Mouse (Mus musculus) hindbrain, embryonic 11.5 days (tissue): ENCODE results near the gene Stt3b. TPM values are rescaled to one million over a fixed set of nuclear protein-coding genes. Genes with fewer than 3 reads are reported as not detected.

Experiments used
- ATAC-seq: fragments of 200-750 bp; cut with Nextera tagmentation; 2 replicates; pipeline ENCODE4 v1.8.0; 2017; ENCODE audit warnings: mild to moderate bottlenecking, moderate TSS enrichment, moderate library complexity; ENCODE audit not compliant: low FRiP score
- DNase-seq: peaks from one replicate; pipeline ENCODE4 v3.0.0-alpha.2; 2015; ENCODE audit warnings: low spot score
- H3K27ac ChIP-seq: fragments of 300-500 bp; sonication (generic); 2 replicates; pipeline ENCODE4 v1.5.1; 2014; ENCODE audit warnings: mild to moderate bottlenecking, low read depth, low read length
- H3K27me3 ChIP-seq: fragments of 300-500 bp; sonication (generic); 2 replicates; pipeline ENCODE4 v1.6.1; 2014; ENCODE audit warnings: mild to moderate bottlenecking, low read length, moderate library complexity, mixed read lengths; ENCODE audit not compliant: control insufficient read depth, insufficient read depth
- H3K36me3 ChIP-seq: fragments of 300-500 bp; sonication (generic); 2 replicates; pipeline ENCODE4 v1.6.1; 2014; ENCODE audit warnings: mild to moderate bottlenecking, low read length, moderate library complexity, mixed read lengths; ENCODE audit not compliant: control insufficient read depth, insufficient read depth
- H3K4me1 ChIP-seq: fragments of 300-500 bp; sonication (generic); replicated peaks from 2 replicates; pipeline ENCODE4 v1.6.1; 2014; ENCODE audit warnings: low read length, mixed read lengths; ENCODE audit not compliant: control insufficient read depth, insufficient read depth
- H3K4me2 ChIP-seq: fragments of 300-500 bp; sonication (generic); replicated peaks from 2 replicates; pipeline ENCODE4 v1.6.1; 2014; ENCODE audit warnings: mild to moderate bottlenecking, low read depth, low read length
- H3K4me3 ChIP-seq: fragments of 300-500 bp; sonication (generic); 2 replicates; pipeline ENCODE4 v1.5.1; 2014; ENCODE audit warnings: low read depth, low read length
- H3K9ac ChIP-seq: fragments of 300-500 bp; sonication (generic); 2 replicates; pipeline ENCODE4 v1.6.1; 2014; ENCODE audit warnings: low read depth, low read length
- H3K9me3 ChIP-seq: fragments of 300-500 bp; sonication (generic); 2 replicates; pipeline ENCODE4 v1.6.1; 2016; ENCODE audit warnings: low read length; ENCODE audit not compliant: control insufficient read depth
- whole genome bisulfite sequencing: fragments of 180-500 bp; shearing (Covaris S2); extraction: QIAGEN DNeasy Blood & Tissue Kit; methylation state at CpG from one replicate; pipeline ENCODE4 v1.1.7; 2014; 5-methylcytosine and 5-hydroxymethylcytosine counted together
- polyA plus RNA-seq: library from polyadenylated mRNA; unstranded; fragments of >200 nt; fragmentation: Nextera tagmentation; extraction: Ambion mirVana; gene quantifications from 2 replicates; pipeline ENCODE4 v1.2.1, GENCODE M21; 2014

Stt3b gene
- polyA plus RNA-seq, 1 experiment from 2014 or later = 112 TPM

DNA sequence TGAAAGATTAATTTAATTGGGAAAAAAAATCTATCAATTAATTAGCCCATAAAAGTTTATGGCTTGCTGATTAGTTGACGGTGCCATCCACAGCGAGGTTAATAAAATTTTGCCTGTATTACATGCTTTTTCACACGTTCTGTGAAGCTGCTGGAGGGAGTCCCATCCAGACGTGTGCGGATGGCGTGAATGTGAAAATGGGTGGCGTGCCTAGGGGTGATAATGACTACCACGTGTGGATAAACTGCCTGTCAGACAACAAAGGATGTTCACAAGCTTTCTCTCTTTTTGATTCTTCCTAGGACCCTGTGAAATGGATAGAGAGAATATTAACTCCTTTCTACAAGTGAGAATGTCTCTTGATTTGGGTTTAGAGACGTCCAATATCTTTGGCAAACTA, 31.4 kb upstream of the Stt3b start:
- no peaks in the 10 kb centered on the region for H3K36me3 ChIP-seq
- ATAC-seq = no peak
- DNase-seq = no peak
- no peaks in the 10 kb centered on the region for H3K9me3 ChIP-seq
- no peaks in the 10 kb centered on the region for H3K27me3 ChIP-seq
- no peak overlapping the region for H3K4me2 ChIP-seq
- no peak overlapping the region for H3K27ac ChIP-seq
- WGBS = 83% methylated on average over 9 of the region's 9 CpGs
- no peak overlapping the region for H3K9ac ChIP-seq
- no peaks in the 10 kb centered on the region for H3K4me1 ChIP-seq
- no peak overlapping the region for H3K4me3 ChIP-seq

DNA sequence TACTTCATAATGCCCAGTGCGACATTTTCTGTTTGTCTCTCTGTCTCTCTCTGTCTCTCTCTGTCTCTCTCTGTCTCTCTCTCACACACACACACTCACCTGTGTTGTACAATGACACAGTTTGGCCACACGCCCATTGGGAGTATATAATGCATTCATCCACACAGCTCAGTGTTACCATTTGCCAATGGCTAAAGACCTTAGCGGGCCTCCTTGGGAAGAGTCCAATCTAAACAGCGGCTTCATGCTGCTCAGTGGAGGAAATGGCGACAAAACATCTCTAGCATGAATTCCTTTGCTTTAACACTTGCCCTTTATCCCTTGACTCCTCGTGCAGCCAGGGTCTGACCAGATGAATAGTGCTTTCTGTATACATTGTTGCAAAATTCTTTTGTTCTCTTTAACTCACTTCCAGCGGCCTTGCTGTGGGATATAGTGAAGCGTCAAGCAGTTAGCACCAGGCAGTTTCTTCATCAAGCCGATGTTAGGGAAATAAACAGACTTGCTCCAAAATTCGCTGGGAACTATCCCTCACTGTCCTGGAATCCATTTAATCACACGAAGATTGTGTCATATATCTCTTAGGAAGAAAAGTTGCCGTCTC, 30.1 kb upstream of the Stt3b start:
- Histone ChIP-seq H3K4me1 (no peaks in the 10 kb centered on the region), H3K27ac (no peak overlapping the region), H3K9me3 (no peaks in the 10 kb centered on the region), H3K4me3 (no peak overlapping the region), H3K36me3 (no peaks in the 10 kb centered on the region), H3K9ac (no peak overlapping the region), H3K27me3 (no peaks in the 10 kb centered on the region), H3K4me2 (no peak overlapping the region)
- WGBS = 46% methylated on average over 12 of the region's 12 CpGs
- ATAC-seq (no peak), DNase-seq (no peak)

DNA sequence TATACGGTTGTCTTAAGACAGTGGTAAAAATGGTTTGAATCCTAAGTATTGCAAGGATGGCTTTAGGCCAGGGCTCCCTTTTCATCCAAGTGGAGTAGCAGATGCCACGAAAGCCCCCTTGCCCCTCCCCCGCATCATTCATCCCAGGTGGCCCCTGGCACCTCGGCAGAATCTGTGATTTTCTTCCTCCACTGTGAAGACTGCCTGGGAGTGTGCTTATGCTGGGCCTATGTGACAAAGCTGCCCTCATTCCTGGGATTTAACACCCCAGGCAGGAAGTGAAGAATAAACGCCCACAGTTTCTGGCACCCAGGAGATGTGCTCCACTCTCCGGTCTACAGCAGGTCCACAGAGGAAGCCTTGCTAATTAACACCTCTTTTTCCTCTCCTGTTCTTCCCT, 28.6 kb upstream of the Stt3b start:
- H3K9ac ChIP-seq = no peak overlapping the region
- no peak for DNase-seq
- H3K4me2 ChIP-seq = no peak overlapping the region
- ATAC-seq = no peak
- H3K27me3 ChIP-seq = no peaks in the 10 kb centered on the region
- no peaks in the 10 kb centered on the region for H3K9me3 ChIP-seq
- H3K4me3 ChIP-seq = no peak overlapping the region
- WGBS = 52% methylated on average over 6 of the region's 6 CpGs
- no peak overlapping the region for H3K27ac ChIP-seq
- no peaks in the 10 kb centered on the region for H3K4me1 ChIP-seq
- no peaks in the 10 kb centered on the region for H3K36me3 ChIP-seq

DNA sequence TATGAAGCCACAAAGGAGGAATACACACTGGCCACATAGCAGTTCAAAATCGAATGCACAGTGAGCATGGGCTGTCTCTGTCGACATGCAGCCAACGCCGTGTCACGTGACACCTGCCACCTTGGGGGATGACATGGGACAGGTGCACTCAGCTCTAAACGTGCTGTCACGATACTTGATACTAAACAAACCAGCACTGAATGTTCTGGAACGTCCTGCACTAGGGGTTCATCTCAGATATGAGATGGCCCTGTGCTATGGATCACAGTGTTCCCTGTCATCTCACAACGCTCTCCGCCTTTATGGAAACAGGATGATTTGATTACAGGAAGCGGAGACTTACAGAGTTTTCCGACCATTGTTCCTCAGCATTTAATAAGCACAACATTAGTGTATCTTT, 22.8 kb upstream of the Stt3b start:
- Histone ChIP-seq H3K9me3 (no peaks in the 10 kb centered on the region), H3K9ac (no peak overlapping the region), H3K36me3 (no peaks in the 10 kb centered on the region), H3K27me3 (no peaks in the 10 kb centered on the region), H3K4me1 (no peaks in the 10 kb centered on the region), H3K4me3 (no peak overlapping the region), H3K4me2 (no peak overlapping the region), H3K27ac (no peak overlapping the region)
- WGBS = 77% methylated on average over 12 of the region's 12 CpGs
- DNase-seq (no peak), ATAC-seq (no peak)

DNA sequence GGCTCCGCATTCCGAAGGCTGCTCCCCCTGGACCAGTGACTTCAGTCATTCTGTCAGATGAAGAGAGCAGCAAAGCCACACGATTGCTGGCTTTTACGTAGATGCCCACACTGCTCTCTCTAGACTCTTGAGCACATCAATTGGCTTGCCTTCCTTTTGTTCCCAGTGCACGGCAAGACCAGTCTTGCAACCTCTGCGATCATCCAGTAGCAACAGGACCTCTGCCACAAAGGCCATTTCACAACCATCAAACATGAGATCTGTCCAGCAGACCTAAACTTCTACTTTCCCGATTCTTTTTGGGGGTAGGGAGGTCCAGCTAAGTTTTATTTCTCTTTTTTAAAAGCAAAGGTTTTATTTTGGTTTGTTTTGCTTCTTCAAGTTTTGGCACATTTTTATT, 22.1 kb upstream of the Stt3b start:
- ATAC-seq (no peak), DNase-seq (no peak)
- WGBS = 87% methylated on average over 7 of the region's 7 CpGs

DNA sequence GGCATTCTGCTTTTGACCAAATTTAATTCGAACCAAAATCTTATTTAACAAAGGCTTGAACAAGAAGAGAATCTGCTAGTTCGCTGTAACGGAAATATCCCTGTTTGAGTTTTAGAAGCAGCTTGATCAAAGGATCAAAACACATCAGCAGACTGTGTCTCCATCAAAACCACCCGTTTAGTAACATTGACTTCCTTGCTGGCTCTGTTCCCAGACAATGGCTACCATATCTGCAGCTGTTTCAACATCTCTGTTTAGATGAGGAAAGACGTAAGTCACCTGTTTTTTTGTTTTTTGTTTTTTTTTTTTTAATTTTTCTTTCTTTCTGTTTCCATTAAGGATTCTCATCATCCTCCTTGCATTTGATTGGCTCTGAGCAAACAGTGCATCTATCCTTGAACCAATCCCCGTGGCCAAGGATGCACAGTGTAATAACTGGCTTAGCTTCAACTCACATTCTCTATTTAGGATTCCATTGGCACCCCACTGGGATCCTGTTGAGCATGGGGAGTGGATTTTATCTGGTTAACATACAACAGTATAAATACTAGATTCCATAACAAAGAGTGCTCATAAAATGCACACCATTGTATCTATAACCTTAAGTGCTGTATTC, 20.7 kb upstream of the Stt3b start:
- no peaks in the 10 kb centered on the region for H3K36me3 ChIP-seq
- no peaks in the 10 kb centered on the region for H3K4me1 ChIP-seq
- ATAC-seq = no peak
- no peak for DNase-seq
- no peak overlapping the region for H3K27ac ChIP-seq
- no peaks in the 10 kb centered on the region for H3K9me3 ChIP-seq
- no peaks in the 10 kb centered on the region for H3K27me3 ChIP-seq
- no peak overlapping the region for H3K9ac ChIP-seq
- WGBS = 79% methylated on average over 6 of the region's 6 CpGs
- H3K4me2 ChIP-seq = no peak overlapping the region
- no peak overlapping the region for H3K4me3 ChIP-seq

More for the DNA sequence above, 22.1 kb upstream of the Stt3b start:
- Histone ChIP-seq H3K27ac (no peak overlapping the region), H3K4me3 (no peak overlapping the region), H3K4me1 (no peaks in the 10 kb centered on the region), H3K36me3 (no peaks in the 10 kb centered on the region), H3K4me2 (no peak overlapping the region), H3K27me3 (no peaks in the 10 kb centered on the region), H3K9ac (no peak overlapping the region), H3K9me3 (no peaks in the 10 kb centered on the region)

DNA sequence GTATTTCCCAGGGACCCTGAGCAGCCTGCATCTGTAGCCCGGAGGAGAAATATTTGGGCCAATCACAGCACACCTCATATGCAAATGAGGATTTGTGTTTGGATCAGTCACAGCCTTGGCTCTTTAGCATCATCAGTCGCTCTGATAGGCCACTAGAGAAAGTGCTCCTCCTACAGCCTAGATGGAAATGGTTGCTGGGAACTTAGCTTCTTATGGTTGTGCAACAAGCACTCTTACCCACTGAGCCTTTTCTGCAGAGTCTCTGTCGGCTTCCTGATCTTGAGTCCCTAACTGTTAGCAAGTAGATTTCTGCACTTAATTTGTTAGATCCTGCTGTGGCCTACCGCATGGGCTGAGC, 16.3 kb upstream of the Stt3b start:
- DNase-seq = no peak
- H3K4me3 ChIP-seq = no peak overlapping the region
- no peaks in the 10 kb centered on the region for H3K36me3 ChIP-seq
- no peak overlapping the region for H3K9ac ChIP-seq
- H3K4me2 ChIP-seq = no peak overlapping the region
- H3K27me3 ChIP-seq = no peaks in the 10 kb centered on the region
- no peaks in the 10 kb centered on the region for H3K9me3 ChIP-seq
- ATAC-seq = no peak
- H3K4me1 ChIP-seq = no peaks in the 10 kb centered on the region
- H3K27ac ChIP-seq = no peak overlapping the region
- 96% methylated on average over 4 of the region's 4 CpGs for WGBS

DNA sequence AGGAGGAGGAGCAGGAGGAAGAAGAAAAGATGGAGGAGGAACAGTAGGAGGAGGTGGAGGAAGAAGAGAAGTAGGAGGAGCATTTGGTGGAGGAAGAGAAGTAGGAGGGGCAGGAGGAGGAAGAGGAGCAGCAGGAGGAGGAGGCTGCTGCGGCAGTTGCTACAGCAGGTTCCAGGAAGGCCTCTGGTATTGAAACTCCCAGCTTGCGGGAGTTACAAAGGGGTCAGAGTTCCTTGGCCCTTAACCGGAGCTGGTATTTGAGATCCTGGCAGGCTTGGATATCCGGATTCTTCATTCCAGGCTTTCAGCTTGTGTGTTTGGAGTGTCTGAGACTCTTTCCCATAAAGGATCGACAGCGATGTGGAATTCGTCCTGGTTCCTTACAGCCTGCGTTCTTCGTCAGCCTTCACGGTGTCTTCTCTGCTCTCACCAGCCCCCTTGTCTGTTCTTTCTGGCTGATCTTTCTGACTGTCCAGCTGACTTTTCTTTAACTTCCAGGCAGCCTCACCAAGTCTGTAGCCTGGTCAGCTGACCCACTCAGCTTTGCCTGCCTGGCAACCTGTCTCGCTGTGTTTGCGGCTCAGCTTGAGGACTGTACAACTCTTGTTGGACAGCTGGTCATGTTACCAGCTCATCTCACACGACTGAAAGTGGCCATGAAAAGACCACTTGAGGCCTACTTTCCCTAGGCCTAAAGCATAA, 15.8 kb upstream of the Stt3b start:
- Histone ChIP-seq H3K27ac (no peak overlapping the region), H3K4me2 (no peak overlapping the region), H3K9me3 (no peaks in the 10 kb centered on the region), H3K36me3 (no peaks in the 10 kb centered on the region), H3K4me1 (no peaks in the 10 kb centered on the region), H3K27me3 (no peaks in the 10 kb centered on the region), H3K9ac (no peak overlapping the region), H3K4me3 (no peak overlapping the region)
- DNase-seq = no peak
- no peak for ATAC-seq
- 77% methylated on average over 13 of the region's 13 CpGs for WGBS

DNA sequence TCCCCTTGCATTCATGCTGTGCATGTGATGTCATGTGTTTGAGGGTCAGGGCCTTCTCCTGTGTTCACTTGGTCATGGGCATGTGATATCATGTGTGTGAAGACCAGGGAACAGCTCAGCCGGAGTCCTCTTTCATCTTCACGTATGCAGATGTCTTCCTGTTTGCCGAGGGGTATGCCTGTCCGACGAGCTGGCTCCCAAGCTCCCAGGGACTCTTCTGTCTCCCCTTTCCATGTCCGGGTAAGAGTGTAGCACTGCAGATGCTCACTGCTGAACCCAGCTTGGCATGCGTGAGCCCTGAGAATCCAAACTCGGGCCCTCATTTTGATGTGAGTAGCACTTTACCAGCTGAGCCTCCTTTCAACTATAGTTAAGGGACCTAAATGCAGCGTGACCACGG, 13.4 kb upstream of the Stt3b start:
- ATAC-seq = no peak
- no peaks in the 10 kb centered on the region for H3K36me3 ChIP-seq
- WGBS = 12% methylated on average over 10 of the region's 10 CpGs
- no peak overlapping the region; the same call in 1 of the 2 replicates for H3K4me2 ChIP-seq
- H3K4me3 ChIP-seq = no peak overlapping the region
- H3K27me3 ChIP-seq = no peaks in the 10 kb centered on the region
- no peaks in the 10 kb centered on the region for H3K4me1 ChIP-seq
- no peaks in the 10 kb centered on the region for H3K9me3 ChIP-seq
- DNase-seq = no peak
- H3K9ac ChIP-seq = no peak overlapping the region
- no peak overlapping the region for H3K27ac ChIP-seq
